Mouse (Mus musculus): ENCODE measurements around the gene Crtc1. TPM values are rescaled to one million over a fixed set of nuclear protein-coding genes. Genes with fewer than 3 reads are reported as not detected.

The Crtc1 gene
- total RNA-seq, 2 experiments from 2014 or later, result 152 to 154 TPM

- DNase-seq (ENCODE audit: low spot score in 2 of 2), result no peak
Observed at GRCm38 (mm10) chr8:70464162-70464561, 24.8 kb upstream of the Crtc1 start.

GRCm38 (mm10) chr8:70463306-70463705 is 23.9 kb upstream of the Crtc1 start:
- peak; percentile 80 to 82 for DNase-seq (ENCODE audit: low spot score in 2 of 2)

- DNase-seq (ENCODE audit: low spot score in 2 of 2), result peak; percentile 48
Observed at GRCm38 (mm10) chr8:70462516-70462813, 23.1 kb upstream of the Crtc1 start.

GRCm38 (mm10) chr8:70461765-70462515 is 22.6 kb upstream of the Crtc1 start:
- no peak for DNase-seq (ENCODE audit: low spot score in 2 of 2)

GRCm38 (mm10) chr8:70460606-70461005 is 21.2 kb upstream of the Crtc1 start:
- no peak for DNase-seq (ENCODE audit: low spot score in 2 of 2)

GRCm38 (mm10) chr8:70460199-70460598 is 20.8 kb upstream of the Crtc1 start:
- DNase-seq (ENCODE audit: low spot score in 2 of 2), result no peak

- no peak for DNase-seq (ENCODE audit: low spot score in 2 of 2)
Observed at GRCm38 (mm10) chr8:70459636-70460035, 20.3 kb upstream of the Crtc1 start.

- no peak for DNase-seq (ENCODE audit: low spot score in 2 of 2)
Observed at GRCm38 (mm10) chr8:70458462-70458861, 19.1 kb upstream of the Crtc1 start.

- DNase-seq (ENCODE audit: low spot score in 2 of 2), result no peak
Observed at GRCm38 (mm10) chr8:70457882-70458281, 18.5 kb upstream of the Crtc1 start.

- DNase-seq (ENCODE audit: low spot score in 2 of 2), result no peak
Observed at GRCm38 (mm10) chr8:70456996-70457395, 17.6 kb upstream of the Crtc1 start.

GRCm38 (mm10) chr8:70453852-70454251 is 14.5 kb upstream of the Crtc1 start:
- DNase-seq (ENCODE audit: low spot score in 2 of 2), result peak; percentile 51 to 63

- peak; percentile 52 to 56 for DNase-seq (ENCODE audit: low spot score in 2 of 2)
Observed at GRCm38 (mm10) chr8:70452196-70452966, 13.0 kb upstream of the Crtc1 start.

- no peak for DNase-seq (ENCODE audit: low spot score in 2 of 2)
Observed at GRCm38 (mm10) chr8:70447639-70448420, 8.5 kb upstream of the Crtc1 start.

- no peak for DNase-seq (ENCODE audit: low spot score in 2 of 2)
Observed at GRCm38 (mm10) chr8:70445988-70446387, 6.6 kb upstream of the Crtc1 start.

- DNase-seq (ENCODE audit: low spot score in 2 of 2), result no peak
Observed at GRCm38 (mm10) chr8:70443326-70443725, 3.9 kb upstream of the Crtc1 start.

GRCm38 (mm10) chr8:70441565-70441964 is 2.2 kb upstream of the Crtc1 start:
- DNase-seq (ENCODE audit: low spot score in 2 of 2), result no peak

- DNase-seq (ENCODE audit: low spot score in 2 of 2), result no peak
Observed at GRCm38 (mm10) chr8:70440246-70440645, 867 bp upstream of the Crtc1 start.

GRCm38 (mm10) chr8:70439848-70440179 is 435 bp upstream of the Crtc1 start:
- DNase-seq (ENCODE audit: low spot score in 2 of 2), result no peak

GRCm38 (mm10) chr8:70438423-70438822 is 956 bp downstream of the Crtc1 start:
- DNase-seq (ENCODE audit: low spot score in 2 of 2), result no peak

- no peak for DNase-seq (ENCODE audit: low spot score in 2 of 2)
Observed at GRCm38 (mm10) chr8:70435156-70435555, 4.2 kb downstream of the Crtc1 start.

GRCm38 (mm10) chr8:70432991-70433536 is 6.3 kb downstream of the Crtc1 start:
- DNase-seq (ENCODE audit: low spot score in 2 of 2), result no peak

- DNase-seq (ENCODE audit: low spot score in 2 of 2), result no peak
Observed at GRCm38 (mm10) chr8:70431213-70431612, 8.2 kb downstream of the Crtc1 start.
